Mouse (Mus musculus) CH12.LX (cell line): ENCODE results near the gene Lnx1.

ENCODE experiments used
- CHD2 ChIP-seq: IDR thresholded peaks from 2 replicates; pipeline ENCODE4 v1.6.1; 2011; ENCODE audit warnings: low read length, improper control_type of control experiment
- CTCF ChIP-seq, 2 experiments: IDR thresholded peaks in 1 of 2; conservative IDR thresholded peaks in 1 of 2; 2 replicates each; pipeline ENCODE4 v1.5.1; 2011 to 2012; ENCODE audit warnings: low read depth in 2 of 2, low read length in 2 of 2, improper control_type of control experiment in 1 of 2, inconsistent platforms in 1 of 2, mild to moderate bottlenecking in 1 of 2, moderate library complexity in 1 of 2
- E2F4 ChIP-seq: IDR thresholded peaks from 2 replicates; pipeline ENCODE4 v1.6.1; 2011; ENCODE audit warnings: low read depth, low read length, improper control_type of control experiment; ENCODE audit not compliant: insufficient replicate concordance
- HCFC1 ChIP-seq: IDR thresholded peaks from 2 replicates; pipeline ENCODE4 v1.6.1; 2012; ENCODE audit warnings: low read depth, mild to moderate bottlenecking, inconsistent platforms, low read length, improper control_type of control experiment
- KAT2A ChIP-seq: IDR thresholded peaks from 2 replicates; pipeline ENCODE4 v1.6.1; 2012; ENCODE audit warnings: low read length, improper control_type of control experiment, inconsistent platforms; ENCODE audit not compliant: insufficient replicate concordance
- MAFK ChIP-seq: IDR thresholded peaks from 2 replicates; pipeline ENCODE4 v1.6.1; 2011; ENCODE audit warnings: low read length, improper control_type of control experiment; ENCODE audit not compliant: insufficient replicate concordance
- MAX ChIP-seq: IDR thresholded peaks from 2 replicates; pipeline ENCODE4 v1.6.1; 2011; ENCODE audit warnings: low read length, improper control_type of control experiment
- POLR2A ChIP-seq: IDR thresholded peaks from 2 replicates; pipeline ENCODE4 v1.6.1; 2011; ENCODE audit warnings: low read depth, mild to moderate bottlenecking, improper control_type of control experiment, low read length
- RAD21 ChIP-seq: IDR thresholded peaks from 2 replicates; pipeline ENCODE4 v1.6.1; 2011; ENCODE audit warnings: low read depth, mild to moderate bottlenecking, low read length, improper control_type of control experiment, moderate library complexity
- TBP ChIP-seq: conservative IDR thresholded peaks from 2 replicates; pipeline ENCODE4 v1.6.1; 2011; ENCODE audit warnings: low read depth, low read length, improper control_type of control experiment
- ZC3H11A ChIP-seq: IDR thresholded peaks from 2 replicates; pipeline ENCODE4 v1.6.1; 2012; ENCODE audit warnings: low read depth, mild to moderate bottlenecking, inconsistent platforms, low read length, improper control_type of control experiment

GRCm38 (mm10) chr5:74732613-74733012 is 29.9 kb upstream of the Lnx1 start:
- no peak for TF ChIP-seq POLR2A
- TF ChIP-seq ZC3H11A, result no peak
- no peak for TF ChIP-seq TBP
- TF ChIP-seq CTCF (conservative IDR thresholded peaks at IDR 0.05 in 1 of 2, IDR thresholded peaks at IDR 0.05 in 1 of 2; ENCODE audit: low read depth in 2 of 2, low read length in 2 of 2), result no peak
- no peak for TF ChIP-seq E2F4
- TF ChIP-seq MAFK, result no peak
- TF ChIP-seq CHD2, result no peak
- TF ChIP-seq MAX, result no peak
- TF ChIP-seq KAT2A, result no peak
- no peak for TF ChIP-seq RAD21
- TF ChIP-seq HCFC1, result no peak
